Mouse (Mus musculus) olfactory bulb, adult 2 months (tissue): ENCODE results near the gene Ddi2. TPM values are rescaled to one million over a fixed set of nuclear protein-coding genes. Genes with fewer than 3 reads are reported as not detected.

Experiments
- H3K27ac ChIP-seq: fragments of 200-500 bp; 2 replicates; pipeline ENCODE4 v1.5.1; 2012; ENCODE audit warnings: low read depth, low read length; ENCODE audit not compliant: insufficient read depth
- H3K4me1 ChIP-seq: fragments of 200-500 bp; 2 replicates; pipeline ENCODE4 v1.6.1; 2012; ENCODE audit warnings: low read length; ENCODE audit not compliant: control insufficient read depth, insufficient read depth
- H3K4me3 ChIP-seq: fragments of 200-500 bp; 2 replicates; pipeline ENCODE4 v1.5.1; 2012; ENCODE audit warnings: mild to moderate bottlenecking, low read depth, low read length, moderate library complexity; ENCODE audit not compliant: insufficient read depth
- CTCF ChIP-seq: fragments of 200-500 bp; IDR thresholded peaks from 2 replicates; pipeline ENCODE4 v1.5.1; 2012; ENCODE audit warnings: low read depth, mild to moderate bottlenecking, low read length, moderate library complexity; ENCODE audit not compliant: insufficient read depth
- POLR2A ChIP-seq: fragments of 200-500 bp; IDR thresholded peaks from 2 replicates; pipeline ENCODE4 v1.6.1; 2012; ENCODE audit warnings: mild to moderate bottlenecking, low read depth, low read length, moderate library complexity; ENCODE audit not compliant: insufficient read depth
- WGBS: fragments of 180-500 bp; shearing (Covaris S2); methylation state at CpG from one replicate; pipeline ENCODE4 v1.1.7; 2018; 5-methylcytosine and 5-hydroxymethylcytosine counted together
- polyA plus RNA-seq: library from polyadenylated mRNA; stranded (reverse); fragments of >200 nt; gene quantifications from 2 replicates; pipeline ENCODE4 v1.2.4, GENCODE M21; 2012; ENCODE audit warnings: low replicate concordance; ENCODE audit not compliant: missing spikeins, insufficient read depth, insufficient read length

The Ddi2 gene
- polyA plus RNA-seq, 1 experiment: 31.7 TPM

DNA sequence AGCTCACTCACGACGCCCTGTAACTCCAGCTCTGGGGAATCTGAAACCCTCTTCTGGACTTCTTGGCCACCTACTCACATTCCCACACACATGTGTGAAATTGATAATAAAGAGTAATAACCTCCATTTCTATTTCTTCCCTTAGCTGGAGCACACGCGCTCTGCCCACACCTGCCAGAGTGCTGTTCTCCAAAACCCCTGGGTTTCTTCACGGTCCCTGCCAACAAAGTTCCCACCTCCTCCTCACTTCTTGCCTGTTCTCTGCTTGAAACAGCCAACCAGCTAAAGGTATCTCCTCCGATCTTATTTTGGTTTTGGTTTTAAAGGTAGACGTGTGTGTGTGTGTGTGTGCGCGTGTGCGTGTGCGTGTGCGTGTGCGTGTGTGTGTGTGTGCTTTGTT, 7.2 kb upstream of the Ddi2 start:
- TF ChIP-seq CTCF: no peak
- no peak for TF ChIP-seq POLR2A
- H3K4me1 ChIP-seq: peaks cover 8% of the 10 kb centered on the region; the same call in 1 of the 2 replicates
- H3K4me3 ChIP-seq: no peak overlapping the region
- 78% methylated on average over 13 of the region's 13 CpGs for WGBS
- H3K27ac ChIP-seq: no peak overlapping the region

- 0 out of 2 replicates have a peak, but pooled peaks cover 5% of the 10 kb centered on the region for H3K4me1 ChIP-seq
- no peak for TF ChIP-seq CTCF
- TF ChIP-seq POLR2A: no peak
Measured at GRCm38 (mm10) chr4:141729266-141729665, 6.0 kb upstream of the Ddi2 start.

GRCm38 (mm10) chr4:141725738-141726137, 2.5 kb upstream of the Ddi2 start:
- 0 out of 2 replicates have a peak, but pooled peaks cover 3% of the 10 kb centered on the region for H3K4me1 ChIP-seq
- WGBS: 70% methylated on average over 3 of the region's 3 CpGs
- H3K4me3 ChIP-seq: no peak overlapping the region

More at GRCm38 (mm10) chr4:141729266-141729665, 6.0 kb upstream of the Ddi2 start:
- WGBS: 68% methylated on average over 3 of the region's 3 CpGs
- H3K4me3 ChIP-seq: no peak overlapping the region
- H3K27ac ChIP-seq: no peak overlapping the region

DNA sequence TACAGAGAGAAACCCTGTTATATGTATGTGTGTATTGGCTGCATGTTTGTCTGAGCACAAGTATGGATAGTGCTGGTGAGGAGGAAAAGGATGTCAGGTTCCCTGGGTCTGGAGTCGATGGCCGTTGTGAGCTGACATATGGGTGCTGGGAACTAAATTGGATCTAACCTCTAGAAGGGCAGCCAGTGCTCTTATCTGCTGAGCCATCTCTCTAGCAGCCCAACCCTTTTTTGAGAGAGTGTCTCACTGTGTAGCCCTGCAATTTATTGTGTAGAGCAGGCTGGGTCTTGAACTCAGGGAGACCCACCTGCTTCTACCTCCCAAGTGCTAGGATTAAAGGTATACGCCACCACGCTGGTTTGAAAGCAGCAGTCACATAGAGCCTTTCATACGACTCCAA, 2.1 kb upstream of the Ddi2 start:
- no peak overlapping the region for H3K27ac ChIP-seq
- H3K4me3 ChIP-seq: no peak overlapping the region
- WGBS: 83% methylated on average over 5 of the region's 5 CpGs
- TF ChIP-seq POLR2A: no peak
- no peak for TF ChIP-seq CTCF
- H3K4me1 ChIP-seq: no peaks in the 10 kb centered on the region

More at GRCm38 (mm10) chr4:141725738-141726137, 2.5 kb upstream of the Ddi2 start:
- no peak overlapping the region for H3K27ac ChIP-seq
- TF ChIP-seq POLR2A (no peak), CTCF (no peak)

DNA sequence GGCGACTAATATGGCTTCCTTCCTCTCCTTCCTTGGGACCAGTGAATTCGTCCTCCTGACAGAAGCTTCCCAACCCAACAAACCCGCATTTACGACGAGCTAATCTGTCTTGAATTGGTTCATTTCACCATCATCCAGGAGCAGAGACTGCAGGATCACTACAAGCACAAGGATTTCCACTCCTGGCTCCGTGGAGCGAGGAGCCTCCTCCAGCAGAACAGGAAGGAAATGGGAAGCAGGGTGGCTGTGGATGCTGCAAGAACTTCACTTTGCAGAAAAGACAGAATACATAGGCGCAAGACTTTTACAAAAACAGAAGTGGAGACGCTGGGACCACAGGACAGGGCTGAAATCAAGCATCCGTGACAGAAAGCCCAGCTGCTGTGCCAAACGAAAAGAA, 1.4 kb upstream of the Ddi2 start:
- TF ChIP-seq CTCF: no peak
- no peak for TF ChIP-seq POLR2A
- 68% methylated on average over 11 of the region's 11 CpGs for WGBS

GRCm38 (mm10) chr4:141723673-141724068, 452 bp upstream of the Ddi2 start:
- H3K4me3 ChIP-seq: peak overlapping the region; percentile 72
- TF ChIP-seq POLR2A (no peak), CTCF (no peak)
- peaks cover 4% of the 10 kb centered on the region; the same call in 1 of the 2 replicates for H3K4me1 ChIP-seq
- WGBS: 2% methylated on average over 13 of the region's 13 CpGs
- peak overlapping the region; percentile 5; the same call in 1 of the 2 replicates for H3K27ac ChIP-seq

More for the DNA sequence above, 1.4 kb upstream of the Ddi2 start:
- Histone ChIP-seq H3K4me1 (peaks cover 2% of the 10 kb centered on the region; the same call in 1 of the 2 replicates), H3K4me3 (no peak overlapping the region), H3K27ac (no peak overlapping the region)

GRCm38 (mm10) chr4:141721961-141722360, 1.3 kb downstream of the Ddi2 start:
- TF ChIP-seq CTCF (no peak), POLR2A (no peak)
- Histone ChIP-seq H3K4me3 (no peak overlapping the region), H3K27ac (no peak overlapping the region), H3K4me1 (peaks cover 6% of the 10 kb centered on the region; the same call in 1 of the 2 replicates)
- WGBS: 40% methylated on average over 6 of the region's 6 CpGs

DNA sequence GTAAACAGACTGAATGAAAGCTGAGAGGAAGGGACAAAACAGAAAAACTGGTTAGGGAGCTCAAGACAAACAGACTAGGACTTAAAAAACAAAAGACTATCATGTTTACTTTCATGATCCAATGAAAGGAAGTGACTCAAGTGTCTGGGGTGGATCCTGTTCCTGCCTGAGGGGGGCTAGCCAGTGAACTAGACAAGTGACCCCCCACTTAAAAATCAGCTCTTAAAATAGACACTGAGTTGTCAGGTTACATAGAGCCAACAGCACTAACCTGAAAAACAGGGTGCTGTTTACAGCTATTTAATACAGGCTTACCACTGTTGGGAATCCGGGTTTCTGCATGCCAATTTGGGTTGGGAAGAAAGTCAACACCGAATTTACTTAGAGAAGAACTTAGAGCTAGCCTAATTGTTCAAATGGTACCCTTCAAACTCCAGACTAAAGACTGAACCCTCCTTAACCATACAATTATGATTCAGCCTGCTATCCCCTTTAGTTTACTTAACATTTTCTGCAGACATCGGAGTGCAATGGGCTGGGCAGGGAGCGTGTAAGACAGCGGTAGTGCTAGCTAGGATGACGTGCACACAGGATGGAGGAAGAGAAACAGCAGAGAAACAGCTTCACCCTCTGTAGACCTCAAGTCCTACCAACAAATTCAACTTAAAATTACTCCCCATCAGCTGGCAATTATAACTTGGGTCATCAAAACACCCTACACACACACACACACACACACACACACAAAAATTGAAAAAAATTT, 2.3 kb downstream of the Ddi2 start:
- 11% methylated on average over 6 of the region's 6 CpGs for WGBS
- Histone ChIP-seq H3K4me3 (no peak overlapping the region), H3K4me1 (peaks cover 6% of the 10 kb centered on the region; the same call in 1 of the 2 replicates), H3K27ac (peak overlapping the region; percentile 10; the same call in 1 of the 2 replicates)
- TF ChIP-seq CTCF (no peak), POLR2A (no peak)

- TF ChIP-seq CTCF: no peak
- TF ChIP-seq POLR2A: no peak
Measured at GRCm38 (mm10) chr4:141719304-141719703, 3.9 kb downstream of the Ddi2 start.

More at GRCm38 (mm10) chr4:141719304-141719703, 3.9 kb downstream of the Ddi2 start:
- H3K4me1 ChIP-seq: peaks cover 11% of the 10 kb centered on the region
- no peak overlapping the region for H3K4me3 ChIP-seq
- WGBS: 79% methylated on average over 1 of the region's 1 CpGs
- no peak overlapping the region for H3K27ac ChIP-seq
